Mouse (Mus musculus): ENCODE measurements at regions not wholly inside any gene's neighbourhood (a gene's known extent, or its start where the extent isn't known, plus 50 kb on each side); places are given as distances from the start of the nearest gene placed in this dataset.

- DNase-seq (ENCODE audit: extremely low read depth), result no peak
- Histone ChIP-seq H3K4me3 (replicated peaks in 1 of 3; ENCODE audit: low read depth in 2 of 3, low read length in 2 of 3, poor library complexity in 1 of 3) (no peak overlapping the region), H3K36me3 (replicated peaks in 1 of 2; ENCODE audit: control insufficient read depth in 1 of 2, insufficient read depth in 1 of 2, low read length in 1 of 2) (no peaks in the 10 kb centered on the region), H3K79me2 (replicated peaks; ENCODE audit: control insufficient read depth, extremely low read depth, insufficient read depth, poor library complexity, severe bottlenecking) (no peaks in the 10 kb centered on the region), H3K27me3 (replicated peaks) (peaks cover 52% of the 10 kb centered on the region), H3K4me2 (ENCODE audit: insufficient read depth, low read depth, poor library complexity, severe bottlenecking) (no peak overlapping the region), H3K27ac (ENCODE audit: insufficient read depth, low read depth) (no peak overlapping the region), H3K9ac (ENCODE audit: insufficient read depth, low read depth) (no peak overlapping the region), H3K9me3 (replicated peaks; ENCODE audit: low read length) (no peaks in the 10 kb centered on the region), H3K4me1 (ENCODE audit: control insufficient read depth in 1 of 2, insufficient read depth in 2 of 2) (0 out of 4 replicates have a peak, but pooled peaks cover 0 to 1% of the 10 kb centered on the region in 2 experiments)
- dilution Hi-C loops (cut with MboI; ENCODE audit: extremely low pct_ligation_motif_present, extremely low pct_unique_long_range_greater_than_20kb, low sequenced_read_pairs), result no loop called here
- in situ Hi-C loops (cut with MboI; ENCODE audit: low pct_ligation_motif_present, low pct_unique_long_range_greater_than_20kb, low sequenced_read_pairs), result no loop called here
- TF ChIP-seq MXI1 (IDR thresholded peaks at IDR 0.05; ENCODE audit: low read depth, low read length) (no peak), MYC (IDR thresholded peaks at IDR 0.05; ENCODE audit: low read depth, low read length) (no peak), USF2 (conservative IDR thresholded peaks at IDR 0.05; ENCODE audit: low read depth, low read length) (no peak), SMC3 (IDR thresholded peaks at IDR 0.05; ENCODE audit: low read depth, low read length) (no peak), NRF1 (IDR thresholded peaks at IDR 0.05; ENCODE audit: low read depth, low read length) (no peak), PAX5 (IDR thresholded peaks at IDR 0.05; ENCODE audit: low read length) (no peak), CHD2 (IDR thresholded peaks at IDR 0.05; ENCODE audit: low read length) (no peak), JUN (IDR thresholded peaks at IDR 0.05; ENCODE audit: insufficient read depth, low read depth, low read length) (no peak), ETS1 (conservative IDR thresholded peaks at IDR 0.05; ENCODE audit: low read depth, low read length) (no peak), RAD21 (IDR thresholded peaks at IDR 0.05; ENCODE audit: low read depth, low read length) (no peak), POLR2AphosphoS2 (IDR thresholded peaks at IDR 0.05; ENCODE audit: low read depth, low read length) (no peak), USF1 (IDR thresholded peaks at IDR 0.05; ENCODE audit: low read depth, low read length) (no peak), CHD1 (IDR thresholded peaks at IDR 0.05; ENCODE audit: low read depth, low read length) (no peak)
Measured at GRCm38 (mm10) chr6:51180881-51181875, 251.3 kb upstream of the Nfe2l3 start.

GRCm38 (mm10) chr6:51181905-51182304 is 250.6 kb upstream of the Nfe2l3 start:
- Histone ChIP-seq H3K4me2 (ENCODE audit: insufficient read depth, low read depth, poor library complexity, severe bottlenecking) (no peak overlapping the region), H3K4me1 (ENCODE audit: control insufficient read depth in 1 of 2, insufficient read depth in 2 of 2) (no peaks in the 10 kb centered on the region), H3K27me3 (replicated peaks) (peaks cover 54% of the 10 kb centered on the region), H3K9ac (ENCODE audit: insufficient read depth, low read depth) (no peak overlapping the region), H3K27ac (ENCODE audit: insufficient read depth, low read depth) (no peak overlapping the region), H3K4me3 (replicated peaks in 1 of 3; ENCODE audit: low read depth in 2 of 3, low read length in 2 of 3, poor library complexity in 1 of 3) (no peak overlapping the region), H3K36me3 (replicated peaks in 1 of 2; ENCODE audit: control insufficient read depth in 1 of 2, insufficient read depth in 1 of 2, low read length in 1 of 2) (no peaks in the 10 kb centered on the region), H3K9me3 (replicated peaks; ENCODE audit: low read length) (no peaks in the 10 kb centered on the region), H3K79me2 (replicated peaks; ENCODE audit: control insufficient read depth, extremely low read depth, insufficient read depth, poor library complexity, severe bottlenecking) (no peaks in the 10 kb centered on the region)
- in situ Hi-C loops (cut with MboI; ENCODE audit: low pct_ligation_motif_present, low pct_unique_long_range_greater_than_20kb, low sequenced_read_pairs), result no loop called here
- dilution Hi-C loops (cut with MboI; ENCODE audit: extremely low pct_ligation_motif_present, extremely low pct_unique_long_range_greater_than_20kb, low sequenced_read_pairs), result no loop called here
- TF ChIP-seq NRF1 (IDR thresholded peaks at IDR 0.05; ENCODE audit: low read depth, low read length), result no peak
- TF ChIP-seq IRF4 (IDR thresholded peaks at IDR 0.05; ENCODE audit: low read depth, low read length), result no peak
- no peak for TF ChIP-seq ZNF384 (IDR thresholded peaks at IDR 0.05; ENCODE audit: low read depth, low read length)
- TF ChIP-seq JUND (conservative IDR thresholded peaks at IDR 0.05; ENCODE audit: low read depth, low read length), result no peak
- no peak for DNase-seq (ENCODE audit: extremely low read depth)
